Mouse (Mus musculus) E14TG2a.4 (cell line): Measurements from ENCODE around the gene Igfbp3.

Experiments used
- CTCF ChIP-seq: conservative IDR thresholded peaks from 2 replicates; pipeline ENCODE4 v1.5.1; 2014; ENCODE audit warnings: low read length
- NANOG ChIP-seq: IDR thresholded peaks from 2 replicates; pipeline ENCODE4 v1.6.1; 2014; ENCODE audit warnings: borderline replicate concordance, low read length, mixed read lengths

- no peak for TF ChIP-seq CTCF
- no peak for TF ChIP-seq NANOG
Observed at GRCm38 (mm10) chr11:7212126-7212798, 1.5 kb downstream of the Igfbp3 start.
